Mouse (Mus musculus): ENCODE results near the gene Vsx2. TPM values are rescaled to one million over a fixed set of nuclear protein-coding genes. Genes with fewer than 3 reads are reported as not detected.
A peak's percentile ranks its signal among the peaks of the same experiment; 100 is the strongest.
"Not testable (repeated sequence)": the region's sequence is repeated elsewhere in the genome, so short reads cannot be mapped to it uniquely, and the experiment has no call there.

The Vsx2 gene
- polyA plus RNA-seq, 1 experiment from 2014 or later = 0.05 TPM

- H3K4me1 ChIP-seq (ENCODE audit: insufficient read depth) = no peaks in the 10 kb centered on the region
- DNase-seq = no peak
- ATAC-seq (ENCODE audit: insufficient read depth) = no peak
- no peak for TF ChIP-seq CTCF (IDR thresholded peaks at IDR 0.05; ENCODE audit: low read depth)
- WGBS = 76% methylated on average over 8 of the region's 8 CpGs
- H3K4me2 ChIP-seq = no peak overlapping the region
- H3K4me3 ChIP-seq (ENCODE audit: low read depth, low read length) = no peak overlapping the region
- H3K9ac ChIP-seq = no peak overlapping the region
- no peak overlapping the region for H3K27ac ChIP-seq (ENCODE audit: low read depth)
- no peaks in the 10 kb centered on the region for H3K27me3 ChIP-seq (ENCODE audit: insufficient read depth, low read length)
- peaks cover 6% of the 10 kb centered on the region; the same call in 1 of the 2 replicates for H3K36me3 ChIP-seq (ENCODE audit: insufficient read depth)
- no peaks in the 10 kb centered on the region for H3K9me3 ChIP-seq (ENCODE audit: low read depth, low read length)
These were observed 36.7 kb upstream of the Vsx2 start for GRCm38 (mm10) chr12:84532830-84533199.

- no peaks in the 10 kb centered on the region for H3K9me3 ChIP-seq (ENCODE audit: low read depth, low read length)
- no peaks in the 10 kb centered on the region for H3K4me1 ChIP-seq (ENCODE audit: insufficient read depth)
- DNase-seq (no peak), ATAC-seq (ENCODE audit: insufficient read depth) (no peak)
- TF ChIP-seq CTCF (IDR thresholded peaks at IDR 0.05; ENCODE audit: low read depth) = no peak
- peaks cover 6% of the 10 kb centered on the region; the same call in 1 of the 2 replicates for H3K36me3 ChIP-seq (ENCODE audit: insufficient read depth)
- H3K4me3 ChIP-seq (ENCODE audit: low read depth, low read length) = no peak overlapping the region
- H3K4me2 ChIP-seq = no peak overlapping the region
- WGBS = 82% methylated on average over 7 of the region's 7 CpGs
- no peak overlapping the region for H3K9ac ChIP-seq
- H3K27ac ChIP-seq (ENCODE audit: low read depth) = no peak overlapping the region
- no peaks in the 10 kb centered on the region for H3K27me3 ChIP-seq (ENCODE audit: insufficient read depth, low read length)
These were observed 35.7 kb upstream of the Vsx2 start for GRCm38 (mm10) chr12:84533706-84534486.

GRCm38 (mm10) chr12:84539537-84539936, 30.0 kb upstream of the Vsx2 start:
- not testable (repeated sequence) for ATAC-seq (ENCODE audit: insufficient read depth); H3K4me3 ChIP-seq (ENCODE audit: low read depth, low read length); H3K9me3 ChIP-seq (ENCODE audit: low read depth, low read length); DNase-seq; H3K9ac ChIP-seq; H3K4me2 ChIP-seq; H3K27me3 ChIP-seq (ENCODE audit: insufficient read depth, low read length); H3K36me3 ChIP-seq (ENCODE audit: insufficient read depth); H3K27ac ChIP-seq (ENCODE audit: low read depth); H3K4me1 ChIP-seq (ENCODE audit: insufficient read depth)
- 83% methylated on average over 3 of the region's 3 CpGs for WGBS
- peak; percentile 53 for TF ChIP-seq CTCF (IDR thresholded peaks at IDR 0.05; ENCODE audit: low read depth)

GRCm38 (mm10) chr12:84541391-84541958, 28.1 kb upstream of the Vsx2 start:
- Histone ChIP-seq H3K4me2 (no peak overlapping the region), H3K4me3 (ENCODE audit: low read depth, low read length) (no peak overlapping the region), H3K27ac (ENCODE audit: low read depth) (no peak overlapping the region), H3K9me3 (ENCODE audit: low read depth, low read length) (no peaks in the 10 kb centered on the region), H3K4me1 (ENCODE audit: insufficient read depth) (no peaks in the 10 kb centered on the region), H3K27me3 (ENCODE audit: insufficient read depth, low read length) (no peaks in the 10 kb centered on the region), H3K9ac (no peak overlapping the region), H3K36me3 (ENCODE audit: insufficient read depth) (no peaks in the 10 kb centered on the region)
- WGBS = 83% methylated on average over 11 of the region's 11 CpGs
- ATAC-seq (ENCODE audit: insufficient read depth) (no peak), DNase-seq (no peak)
- TF ChIP-seq CTCF (IDR thresholded peaks at IDR 0.05; ENCODE audit: low read depth) = no peak

- DNase-seq (peak; percentile 86), ATAC-seq (ENCODE audit: insufficient read depth) (peak; percentile 74; the same call in 1 of the 2 replicates)
- H3K36me3 ChIP-seq (ENCODE audit: insufficient read depth) = no peaks in the 10 kb centered on the region
- no peak overlapping the region for H3K4me2 ChIP-seq
- H3K27ac ChIP-seq (ENCODE audit: low read depth) = no peak overlapping the region
- 3% methylated on average over 12 of the region's 12 CpGs for WGBS
- H3K4me1 ChIP-seq (ENCODE audit: insufficient read depth) = no peaks in the 10 kb centered on the region
- H3K27me3 ChIP-seq (ENCODE audit: insufficient read depth, low read length) = no peaks in the 10 kb centered on the region
- H3K9me3 ChIP-seq (ENCODE audit: low read depth, low read length) = no peaks in the 10 kb centered on the region
- TF ChIP-seq CTCF (IDR thresholded peaks at IDR 0.05; ENCODE audit: low read depth) = peak; percentile 97
- H3K9ac ChIP-seq = no peak overlapping the region
- no peak overlapping the region for H3K4me3 ChIP-seq (ENCODE audit: low read depth, low read length)
These were observed 23.5 kb upstream of the Vsx2 start for GRCm38 (mm10) chr12:84546028-84546427.

GRCm38 (mm10) chr12:84546577-84547085, 22.9 kb upstream of the Vsx2 start:
- 76% methylated on average over 2 of the region's 2 CpGs for WGBS
- Histone ChIP-seq H3K27me3 (ENCODE audit: insufficient read depth, low read length) (no peaks in the 10 kb centered on the region), H3K4me2 (no peak overlapping the region), H3K27ac (ENCODE audit: low read depth) (no peak overlapping the region), H3K36me3 (ENCODE audit: insufficient read depth) (no peaks in the 10 kb centered on the region), H3K9ac (no peak overlapping the region), H3K4me1 (ENCODE audit: insufficient read depth) (no peaks in the 10 kb centered on the region), H3K4me3 (ENCODE audit: low read depth, low read length) (no peak overlapping the region), H3K9me3 (ENCODE audit: low read depth, low read length) (no peaks in the 10 kb centered on the region)
- TF ChIP-seq CTCF (IDR thresholded peaks at IDR 0.05; ENCODE audit: low read depth) = no peak
- ATAC-seq (ENCODE audit: insufficient read depth) = no peak
- no peak for DNase-seq

GRCm38 (mm10) chr12:84548251-84548650, 21.3 kb upstream of the Vsx2 start:
- Histone ChIP-seq H3K27ac (ENCODE audit: low read depth) (no peak overlapping the region), H3K36me3 (ENCODE audit: insufficient read depth) (no peaks in the 10 kb centered on the region), H3K9ac (no peak overlapping the region), H3K4me3 (ENCODE audit: low read depth, low read length) (no peak overlapping the region), H3K4me2 (no peak overlapping the region), H3K4me1 (ENCODE audit: insufficient read depth) (no peaks in the 10 kb centered on the region), H3K9me3 (ENCODE audit: low read depth, low read length) (no peaks in the 10 kb centered on the region), H3K27me3 (ENCODE audit: insufficient read depth, low read length) (no peaks in the 10 kb centered on the region)
- ATAC-seq (ENCODE audit: insufficient read depth) (no peak), DNase-seq (no peak)
- TF ChIP-seq CTCF (IDR thresholded peaks at IDR 0.05; ENCODE audit: low read depth) = no peak
- WGBS = 50% methylated on average over 8 of the region's 8 CpGs
